Mouse (Mus musculus) kidney, adult 2 months (tissue): ENCODE results near the gene Zfhx2. TPM values are rescaled to one million over a fixed set of nuclear protein-coding genes. Genes with fewer than 3 reads are reported as not detected.

Source experiments
- DNase-seq: peaks from one replicate; pipeline ENCODE4 v3.0.0; 2021
- H3K27ac ChIP-seq: fragments of 200-500 bp; 2 replicates; pipeline ENCODE4 v1.5.1; 2012; ENCODE audit warnings: low read depth, low read length, control low read depth, inconsistent platforms; ENCODE audit not compliant: insufficient read depth
- H3K27me3 ChIP-seq: fragments of 200-500 bp; replicated peaks from 2 replicates; pipeline ENCODE4 v1.6.1; 2012; ENCODE audit warnings: mild to moderate bottlenecking, moderate library complexity, low read length, inconsistent platforms; ENCODE audit not compliant: control insufficient read depth, insufficient read depth
- H3K36me3 ChIP-seq: fragments of 200-500 bp; 2 replicates; pipeline ENCODE4 v1.6.1; 2012; ENCODE audit warnings: mild to moderate bottlenecking, moderate library complexity, low read length, inconsistent platforms; ENCODE audit not compliant: control insufficient read depth, insufficient read depth
- H3K4me1 ChIP-seq: fragments of 200-500 bp; 2 replicates; pipeline ENCODE4 v1.6.1; 2011; ENCODE audit warnings: low read length; ENCODE audit not compliant: control insufficient read depth, insufficient read depth
- H3K4me3 ChIP-seq: fragments of 200-500 bp; 2 replicates; pipeline ENCODE4 v1.5.1; 2011; ENCODE audit warnings: mild to moderate bottlenecking, low read depth, low read length, control low read depth; ENCODE audit not compliant: insufficient read depth
- CTCF ChIP-seq: fragments of 200-500 bp; conservative IDR thresholded peaks from 2 replicates; pipeline ENCODE4 v1.5.1; 2011; ENCODE audit warnings: low read depth, mild to moderate bottlenecking, control low read depth, low read length, moderate library complexity, mixed read lengths; ENCODE audit not compliant: insufficient read depth, insufficient read length
- POLR2A ChIP-seq: fragments of 200-500 bp; IDR thresholded peaks from one replicate; pipeline ENCODE4 v1.6.1; 2011; ENCODE audit warnings: low read depth, low read length, control low read depth
- WGBS: fragments of 180-500 bp; shearing (Covaris S2); methylation state at CpG from one replicate; pipeline ENCODE4 v1.1.7; 2018; 5-methylcytosine and 5-hydroxymethylcytosine counted together
- polyA plus RNA-seq: library from polyadenylated mRNA; depleted of rRNA; stranded (reverse); fragments of >200 nt; gene quantifications from 2 replicates; pipeline ENCODE4 v1.2.3, GENCODE M21; 2012

Zfhx2 gene
- polyA plus RNA-seq, 1 experiment, result 2.1 TPM

GRCm38 (mm10) chr14:55032695-55033225, 59.4 kb downstream of the Zfhx2 start:
- no peak overlapping the region for H3K4me3 ChIP-seq
- H3K27me3 ChIP-seq, result no peaks in the 10 kb centered on the region
- 47% methylated on average over 19 of the region's 19 CpGs for WGBS
- H3K27ac ChIP-seq, result no peak overlapping the region
- H3K36me3 ChIP-seq, result no peaks in the 10 kb centered on the region
- DNase-seq, result no peak
- TF ChIP-seq CTCF (no peak), POLR2A (no peak)
- no peaks in the 10 kb centered on the region for H3K4me1 ChIP-seq

DNA sequence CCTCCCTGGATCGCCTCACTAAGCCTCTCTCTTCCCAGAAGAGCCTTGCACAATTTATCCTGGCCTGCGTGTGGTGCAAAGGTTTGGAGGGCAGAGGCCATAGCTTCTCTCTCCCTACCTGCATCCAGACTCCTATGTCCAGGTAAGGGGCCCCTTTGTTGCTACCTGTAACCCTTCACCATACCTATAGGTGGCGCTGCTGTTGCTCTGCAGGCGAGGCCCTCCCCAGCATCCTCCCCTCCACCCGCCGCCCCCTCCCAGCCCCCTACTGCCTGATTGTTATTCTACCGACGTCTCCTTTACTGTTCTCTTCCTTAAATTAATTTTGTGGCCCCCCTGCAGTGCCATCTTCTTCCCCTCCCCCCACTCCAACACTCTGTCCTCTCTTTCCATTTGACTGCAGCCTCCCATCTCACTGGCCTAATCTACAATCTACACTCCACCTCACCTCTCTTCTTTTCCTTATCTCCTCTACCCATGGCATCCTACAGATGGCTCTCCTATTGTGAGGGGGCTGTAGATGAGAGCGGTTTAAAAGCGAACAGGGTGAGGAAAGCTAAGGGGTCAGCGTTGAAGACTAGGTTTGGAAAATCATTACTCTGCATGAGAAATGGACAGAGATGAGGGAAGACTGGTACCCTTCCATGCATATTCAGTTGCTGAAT, 63.0 kb downstream of the Zfhx2 start:
- DNase-seq, result no peak
- WGBS, result 32% methylated on average over 11 of the region's 11 CpGs
- Histone ChIP-seq H3K4me3 (no peak overlapping the region), H3K4me1 (no peaks in the 10 kb centered on the region), H3K27me3 (no peaks in the 10 kb centered on the region), H3K27ac (no peak overlapping the region), H3K36me3 (peaks cover 2% of the 10 kb centered on the region)
- TF ChIP-seq CTCF, result peak; percentile 48
- TF ChIP-seq POLR2A, result no peak

DNA sequence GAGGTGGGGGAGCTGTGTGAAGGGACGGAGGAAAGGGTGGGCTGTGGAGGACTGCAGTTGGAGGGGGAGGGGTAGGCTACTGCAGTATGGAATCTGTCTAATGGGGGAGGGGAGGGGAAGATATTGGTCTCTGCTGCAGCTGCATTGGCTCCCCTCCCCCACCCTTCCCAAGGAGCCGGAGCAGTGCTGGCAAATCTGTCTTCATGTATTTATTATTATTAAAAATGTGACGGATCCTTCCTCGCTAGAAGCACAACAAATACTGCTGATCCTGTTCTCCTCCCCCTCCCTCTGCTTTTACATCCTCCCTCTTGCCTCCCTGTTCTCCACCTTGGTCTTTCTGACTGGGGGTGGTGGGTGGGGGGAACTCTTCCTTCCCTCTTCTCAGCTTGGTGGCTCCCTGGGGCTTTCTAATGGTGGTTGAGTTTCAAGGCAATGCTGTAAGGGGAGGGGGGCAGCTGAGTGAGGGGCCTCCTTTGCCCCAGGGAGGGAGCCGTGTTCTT, 63.7 kb downstream of the Zfhx2 start:
- H3K4me3 ChIP-seq, result no peak overlapping the region

DNA sequence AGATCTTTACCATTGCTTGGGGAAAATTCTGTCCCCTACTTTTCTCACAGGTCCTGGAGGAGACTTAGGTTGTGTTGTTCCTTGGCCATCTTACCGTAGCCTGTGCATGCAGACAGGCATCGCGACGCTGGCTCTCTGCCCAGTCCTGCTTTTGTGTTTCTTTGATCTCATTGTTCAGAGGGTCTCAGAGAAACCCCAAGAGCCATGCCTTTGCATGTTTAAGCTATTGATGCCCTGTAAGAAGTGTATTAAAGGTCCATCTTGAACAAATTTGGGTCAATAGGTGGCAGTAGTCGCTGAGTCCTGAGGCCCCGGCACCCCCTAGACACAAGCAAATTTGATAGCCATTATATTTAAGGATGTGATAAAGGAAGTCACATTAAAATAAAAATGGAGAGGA, 64.5 kb downstream of the Zfhx2 start:
- TF ChIP-seq CTCF (0 out of 2 replicates have a peak, but pooled peaks have one; percentile 21), POLR2A (no peak)
- H3K27ac ChIP-seq, result no peak overlapping the region
- no peak for DNase-seq
- no peaks in the 10 kb centered on the region for H3K4me1 ChIP-seq
- no peaks in the 10 kb centered on the region for H3K27me3 ChIP-seq
- peaks cover 2% of the 10 kb centered on the region for H3K36me3 ChIP-seq
- WGBS, result 47% methylated on average over 6 of the region's 6 CpGs
- no peak overlapping the region for H3K4me3 ChIP-seq

More for the DNA sequence above, 63.7 kb downstream of the Zfhx2 start:
- WGBS, result 41% methylated on average over 5 of the region's 5 CpGs
- H3K27ac ChIP-seq, result no peak overlapping the region
- no peaks in the 10 kb centered on the region for H3K27me3 ChIP-seq
- peaks cover 2% of the 10 kb centered on the region for H3K36me3 ChIP-seq
- H3K4me1 ChIP-seq, result no peaks in the 10 kb centered on the region
- TF ChIP-seq POLR2A (no peak), CTCF (no peak)
- no peak for DNase-seq

GRCm38 (mm10) chr14:55027251-55027650, 64.9 kb downstream of the Zfhx2 start:
- Histone ChIP-seq H3K4me1 (no peaks in the 10 kb centered on the region), H3K4me3 (no peak overlapping the region), H3K27ac (no peak overlapping the region), H3K36me3 (peaks cover 2% of the 10 kb centered on the region), H3K27me3 (no peaks in the 10 kb centered on the region)
- peak; percentile 51 for DNase-seq
- no peak for TF ChIP-seq CTCF
- no peak for TF ChIP-seq POLR2A
- WGBS, result 35% methylated on average over 5 of the region's 5 CpGs

DNA sequence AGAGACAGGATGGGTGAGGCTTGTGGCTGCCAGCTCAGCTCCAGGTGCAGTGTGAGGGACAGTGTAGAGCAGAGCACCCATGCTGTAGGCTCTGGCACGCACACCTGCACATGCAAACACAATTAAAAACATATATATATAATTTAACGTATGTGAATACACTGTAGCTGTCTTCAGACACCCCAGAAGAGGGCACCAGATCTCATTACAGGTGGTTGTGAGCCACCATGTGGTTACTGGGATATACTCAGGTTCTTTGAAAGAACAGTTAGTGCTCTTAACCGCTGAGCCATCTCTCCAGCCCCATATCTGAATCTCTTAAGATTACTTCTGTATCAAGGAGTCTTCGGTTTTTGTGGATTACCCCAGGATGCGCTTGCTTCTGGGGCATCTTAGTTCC, 66.6 kb downstream of the Zfhx2 start:
- H3K27ac ChIP-seq, result no peak overlapping the region
- TF ChIP-seq POLR2A (no peak), CTCF (no peak)
- WGBS, result 84% methylated on average over 5 of the region's 5 CpGs
- no peaks in the 10 kb centered on the region for H3K27me3 ChIP-seq
- H3K4me1 ChIP-seq, result no peaks in the 10 kb centered on the region
- no peak for DNase-seq
- H3K4me3 ChIP-seq, result no peak overlapping the region
- peaks cover 8% of the 10 kb centered on the region for H3K36me3 ChIP-seq

DNA sequence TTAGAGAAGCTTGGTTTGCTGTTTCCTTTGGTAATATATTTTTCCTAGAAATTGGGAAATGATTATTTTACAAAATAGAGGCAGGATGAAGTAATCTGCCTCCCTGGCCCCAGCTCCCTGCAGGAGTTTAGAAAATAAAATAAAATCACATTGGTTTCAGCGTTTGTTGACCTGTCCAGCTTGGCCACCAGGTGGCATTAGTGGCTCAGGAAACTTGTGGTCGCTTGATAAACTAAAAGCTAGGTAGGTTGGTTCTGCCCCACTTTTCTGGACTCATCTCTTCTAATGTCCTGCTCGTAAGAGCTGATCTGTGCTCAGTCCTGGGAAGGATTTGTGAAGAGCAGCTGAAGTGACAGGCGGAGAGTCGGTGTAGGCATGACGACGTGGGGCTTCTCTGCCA, 67.9 kb downstream of the Zfhx2 start:
- Histone ChIP-seq H3K36me3 (peaks cover 8% of the 10 kb centered on the region), H3K27me3 (no peaks in the 10 kb centered on the region), H3K27ac (no peak overlapping the region), H3K4me3 (no peak overlapping the region), H3K4me1 (no peaks in the 10 kb centered on the region)
- TF ChIP-seq CTCF (peak; percentile 77), POLR2A (no peak)
- DNase-seq, result peak; percentile 67
- WGBS, result 55% methylated on average over 7 of the region's 7 CpGs
